Mouse (Mus musculus) regulatory T cell (primary cell): ENCODE measurements around the gene Afap1.

Experiments
- in situ Hi-C: fragments of 300-600 bp; cut with MboI, MseI; formaldehyde crosslinking; loops from one replicate; pipeline ENCODE4 v1.15.1; 2025; ENCODE audit warnings: high pct_unique_total_duplicates

Gene Afap1

DNA sequence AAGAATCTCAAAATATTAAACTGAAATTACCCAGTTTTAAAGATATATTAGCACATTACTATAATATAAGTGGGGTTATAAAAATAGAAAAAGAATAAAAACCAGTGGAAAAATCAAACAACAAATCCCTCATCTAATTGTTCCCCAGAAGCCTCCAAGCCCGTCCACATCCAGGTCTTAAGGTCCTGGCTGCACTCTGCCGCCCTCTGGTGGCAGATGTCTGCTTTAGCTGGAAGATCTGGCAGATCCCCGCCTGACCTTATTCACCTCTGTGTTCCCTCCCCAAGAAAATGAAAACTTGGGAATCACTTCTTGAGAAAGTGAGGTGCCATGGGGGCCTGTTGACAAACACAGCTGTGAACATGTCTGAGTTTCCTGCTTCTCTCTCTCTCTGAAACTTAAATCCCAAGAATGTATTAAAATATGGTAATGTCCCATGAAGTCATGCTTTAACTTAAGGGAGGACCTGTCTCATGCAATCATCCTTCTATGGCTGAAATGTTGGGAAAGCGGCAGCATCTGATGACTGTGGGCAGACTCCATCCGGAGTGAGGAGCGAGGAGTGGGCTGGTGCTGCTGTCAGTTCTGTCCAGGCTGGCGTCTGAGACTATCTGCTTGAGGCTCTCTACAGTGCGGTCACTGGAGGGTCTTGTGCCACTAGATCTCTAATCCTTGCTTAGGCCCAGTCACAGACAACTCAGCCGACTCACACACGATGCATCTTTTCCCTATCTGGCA is 78.9 kb downstream of the Afap1 start:
- in situ Hi-C loops = loop anchor here (5.0 kb wide), 1 partner anchor 105 kb away; no protein-coding TSS in a partner anchor

- in situ Hi-C loops = loop anchor here (5.0 kb wide), 1 partner anchor 105 kb away; no protein-coding TSS in a partner anchor
Observed at GRCm38 (mm10) chr5:35972739-35973138, 79.6 kb downstream of the Afap1 start.

DNA sequence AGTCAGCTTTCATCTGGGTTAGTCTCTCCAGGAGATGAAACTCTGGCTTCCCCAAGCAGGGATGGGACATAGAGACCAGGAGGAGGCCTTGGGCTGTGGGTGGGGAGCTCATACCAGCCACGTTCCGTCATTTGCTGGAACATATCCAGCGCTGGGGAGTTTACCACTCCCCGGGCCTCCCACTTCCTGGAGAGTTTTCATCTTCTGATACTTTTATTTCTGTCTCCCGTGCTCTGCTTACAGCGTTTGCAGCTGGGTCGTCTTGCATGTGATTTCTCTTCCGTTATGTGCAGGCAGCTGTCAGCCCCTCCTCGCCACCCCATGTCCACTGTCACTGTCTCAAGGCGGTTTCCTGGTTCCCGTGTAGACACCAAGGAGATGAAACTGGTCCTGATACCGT is 80.7 kb downstream of the Afap1 start:
- in situ Hi-C loops = loop anchor here (5.0 kb wide), 1 partner anchor 106 kb away; no protein-coding TSS in a partner anchor

DNA sequence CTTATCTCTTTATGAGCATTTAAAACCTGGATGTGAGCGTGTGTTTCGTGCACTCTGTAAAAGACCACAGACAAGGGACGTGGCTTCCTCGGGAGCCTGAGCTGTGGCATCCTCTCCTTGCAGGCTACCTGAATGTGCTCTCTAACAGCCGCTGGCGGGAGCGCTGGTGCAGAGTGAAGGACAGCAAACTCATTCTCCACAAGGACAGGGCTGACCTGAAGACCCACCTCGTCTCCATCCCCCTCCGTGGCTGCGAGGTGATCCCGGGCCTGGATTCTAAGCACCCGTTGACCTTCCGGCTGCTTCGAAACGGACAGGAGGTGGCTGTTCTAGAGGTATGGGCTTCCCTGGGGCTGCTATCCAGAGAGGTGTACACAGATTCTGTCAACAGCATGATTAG is 81.1 kb downstream of the Afap1 start:
- in situ Hi-C loops = loop anchor here (5.0 kb wide), 1 partner anchor 107 kb away; no protein-coding TSS in a partner anchor

DNA sequence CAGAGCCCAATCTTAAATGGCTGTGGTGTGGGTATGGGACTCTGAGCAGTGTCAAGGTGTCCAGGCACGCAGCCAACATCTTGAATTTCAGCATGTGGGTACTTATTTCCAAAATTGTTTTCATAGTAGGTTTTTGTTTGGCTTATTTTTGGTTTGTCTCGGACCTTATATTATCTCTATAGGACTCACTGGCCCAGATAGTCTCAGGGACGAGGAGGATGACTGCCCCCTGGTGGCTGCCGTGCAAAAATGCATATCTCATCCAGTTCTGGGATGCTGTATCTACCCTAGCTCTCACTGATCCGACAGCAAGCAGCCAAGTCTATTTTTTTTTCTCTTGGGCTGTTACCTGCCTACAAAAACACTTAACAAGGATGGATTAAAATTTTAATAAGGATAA is 82.6 kb downstream of the Afap1 start:
- in situ Hi-C loops = no loop called here

DNA sequence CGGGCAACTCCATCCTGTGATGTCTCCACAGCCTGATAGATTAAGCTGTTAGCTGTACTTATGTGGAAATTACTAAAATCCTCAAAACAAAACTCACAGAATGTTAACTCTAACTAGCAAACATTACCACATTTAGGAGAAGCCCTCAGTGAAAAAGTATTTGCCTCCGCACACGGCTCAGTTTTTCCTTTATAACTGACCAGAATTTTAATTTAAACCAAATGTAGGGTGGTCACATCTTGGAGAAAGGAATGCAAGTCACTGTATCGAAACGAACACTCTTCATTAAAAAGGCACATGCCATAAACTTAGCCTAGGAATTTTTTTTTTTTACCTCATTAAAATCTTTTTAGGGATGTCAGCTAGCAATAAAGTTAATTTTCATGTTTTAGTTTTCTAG is 87.4 kb downstream of the Afap1 start:
- in situ Hi-C loops = no loop called here

- in situ Hi-C loops = no loop called here
Observed at GRCm38 (mm10) chr5:35981341-35981740, 88.2 kb downstream of the Afap1 start.

- in situ Hi-C loops = no loop called here
Observed at GRCm38 (mm10) chr5:35981976-35982375, 88.9 kb downstream of the Afap1 start.

DNA sequence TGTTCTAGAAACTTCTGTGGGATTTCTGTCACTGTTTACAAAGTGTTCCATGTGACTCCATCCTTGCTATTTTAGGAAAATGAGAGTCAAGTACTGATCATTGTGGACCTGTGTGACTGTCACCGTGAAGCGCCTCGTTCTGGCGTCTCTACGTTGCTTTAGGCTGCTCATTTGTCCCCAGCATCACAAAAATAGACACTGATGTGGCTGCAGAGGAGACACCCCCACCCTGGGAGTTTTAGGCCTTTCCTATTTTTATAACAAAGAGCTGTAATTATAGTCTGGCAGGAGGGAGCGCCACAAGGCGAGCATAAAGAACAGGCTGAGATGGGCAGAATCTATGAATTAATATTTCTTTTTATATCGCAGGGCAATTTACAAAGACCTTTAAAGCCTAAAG is 92.5 kb downstream of the Afap1 start:
- in situ Hi-C loops = no loop called here

GRCm38 (mm10) chr5:35988085-35988484 is 95.0 kb downstream of the Afap1 start:
- in situ Hi-C loops = no loop called here

- in situ Hi-C loops = no loop called here
Observed at GRCm38 (mm10) chr5:35989506-35989905, 96.4 kb downstream of the Afap1 start.

DNA sequence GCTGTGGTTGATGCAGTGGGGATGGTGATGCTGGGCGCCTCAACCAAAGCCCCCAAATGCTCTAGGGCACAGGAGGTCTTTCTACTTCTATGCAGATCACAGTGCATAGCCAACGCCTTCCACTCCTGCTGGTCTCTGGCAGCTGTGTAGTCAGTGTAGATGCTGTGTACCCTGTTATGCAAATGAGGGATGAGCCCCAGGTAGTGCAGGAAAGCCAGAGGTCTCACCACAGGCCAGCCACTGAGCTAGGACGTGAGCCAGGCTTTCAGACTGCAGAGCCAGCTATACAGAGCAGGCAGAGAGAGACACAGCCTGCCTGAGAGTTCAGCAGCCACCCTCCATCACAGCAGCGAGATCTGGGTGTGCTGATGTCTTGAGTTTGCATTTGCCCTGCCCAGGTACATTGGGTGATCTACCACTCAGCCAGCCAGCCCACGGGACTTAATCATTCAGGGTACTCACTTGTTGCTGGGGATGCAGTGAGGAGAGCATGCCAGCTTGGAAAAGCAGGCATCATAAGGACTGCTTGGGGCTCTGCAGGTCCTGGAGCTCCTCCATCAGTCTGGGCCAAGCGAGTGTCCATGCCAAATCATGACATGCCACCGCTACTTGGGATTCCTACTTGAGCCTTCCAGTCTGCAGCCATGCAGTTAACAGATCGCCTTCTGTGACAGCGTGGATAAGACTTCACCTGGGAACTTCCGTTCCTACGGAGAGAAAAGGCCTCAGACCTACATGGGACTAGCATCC is 97.0 kb downstream of the Afap1 start:
- in situ Hi-C loops = no loop called here

GRCm38 (mm10) chr5:36003797-36004196 is 110.7 kb downstream of the Afap1 start:
- in situ Hi-C loops = no loop called here

DNA sequence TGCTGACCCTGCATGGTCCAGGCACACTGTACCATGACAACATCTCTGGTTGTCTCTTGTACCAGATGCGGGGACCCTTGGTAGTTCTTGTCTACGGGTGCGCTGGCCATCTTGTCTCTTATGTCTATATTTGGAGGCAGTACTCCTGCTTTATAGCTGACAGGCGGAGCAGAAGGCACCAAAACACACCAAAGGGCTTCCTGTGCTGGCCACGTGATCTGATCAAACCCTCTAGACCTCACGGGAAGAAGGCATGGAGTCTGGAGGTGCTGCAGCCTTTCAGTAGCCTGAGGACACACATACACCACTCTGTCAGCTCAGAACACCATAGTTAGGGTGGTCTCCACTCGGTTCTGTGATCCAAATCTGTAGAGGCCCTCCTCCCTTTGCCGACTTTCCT is 113.0 kb downstream of the Afap1 start:
- in situ Hi-C loops = no loop called here

DNA sequence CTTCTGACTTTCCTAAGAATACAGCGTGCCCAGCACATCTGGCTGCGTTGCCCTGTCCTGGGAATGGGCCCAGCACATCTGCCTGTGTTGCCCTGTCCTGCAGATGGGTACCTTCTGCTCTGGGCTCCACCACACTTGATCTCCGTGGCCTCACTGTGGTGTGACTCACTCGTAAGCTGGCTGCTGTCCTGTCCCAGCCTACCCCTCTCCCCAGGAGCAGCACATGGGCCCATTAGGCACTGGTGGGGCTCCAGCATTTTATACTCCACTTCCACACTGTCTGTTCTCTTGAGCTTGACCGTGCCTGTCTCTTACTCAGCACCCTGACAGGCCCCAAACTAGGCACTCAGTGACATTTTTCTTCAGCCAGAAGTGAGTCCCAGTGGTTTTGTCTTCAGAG is 113.5 kb downstream of the Afap1 start:
- in situ Hi-C loops = no loop called here

GRCm38 (mm10) chr5:36007649-36008048 is 114.5 kb downstream of the Afap1 start:
- in situ Hi-C loops = no loop called here

DNA sequence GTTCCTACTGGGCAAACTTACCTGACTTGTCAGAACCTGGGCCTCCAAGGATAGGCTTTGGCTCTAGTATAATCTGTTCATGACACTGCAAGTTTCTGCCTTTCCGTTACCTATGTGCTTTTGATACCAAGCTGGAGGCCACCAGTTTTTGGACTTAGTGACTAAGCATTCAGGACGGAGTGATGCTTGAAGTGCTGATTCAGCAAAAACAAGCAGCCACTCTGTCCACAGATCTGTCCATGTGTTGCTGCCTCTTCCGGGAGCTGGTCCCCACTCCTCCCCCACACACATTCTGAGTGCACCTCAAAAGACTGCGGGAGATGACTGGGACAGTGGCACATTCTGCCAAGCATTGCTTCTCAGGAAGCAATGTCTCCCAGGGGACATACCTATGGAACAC is 116.3 kb downstream of the Afap1 start:
- in situ Hi-C loops = no loop called here

- in situ Hi-C loops = no loop called here
Observed at GRCm38 (mm10) chr5:36018366-36018765, 125.2 kb downstream of the Afap1 start.

DNA sequence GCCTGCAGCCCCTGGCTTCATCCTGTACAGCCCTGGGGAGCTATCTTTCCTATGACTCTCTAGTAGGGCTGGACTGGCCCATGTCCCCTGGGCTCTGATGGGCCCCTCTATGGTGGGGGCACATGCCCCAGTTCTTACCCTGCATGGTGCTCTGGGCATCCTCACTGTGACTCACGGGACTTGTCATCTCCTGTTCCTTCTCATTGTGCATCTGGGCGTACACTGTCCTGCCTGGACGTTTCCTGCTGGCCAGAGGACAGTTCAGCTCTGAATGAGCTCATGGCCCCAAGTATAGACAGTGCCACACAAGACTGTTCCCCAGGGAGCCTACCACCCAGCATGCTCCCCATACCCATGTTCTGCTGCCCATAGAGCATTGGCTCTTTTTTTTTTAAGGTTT is 128.0 kb downstream of the Afap1 start:
- in situ Hi-C loops = no loop called here

- in situ Hi-C loops = no loop called here
Observed at GRCm38 (mm10) chr5:36022361-36022760, 129.2 kb downstream of the Afap1 start.

GRCm38 (mm10) chr5:36024003-36024685 is 131.0 kb downstream of the Afap1 start:
- in situ Hi-C loops = no loop called here

DNA sequence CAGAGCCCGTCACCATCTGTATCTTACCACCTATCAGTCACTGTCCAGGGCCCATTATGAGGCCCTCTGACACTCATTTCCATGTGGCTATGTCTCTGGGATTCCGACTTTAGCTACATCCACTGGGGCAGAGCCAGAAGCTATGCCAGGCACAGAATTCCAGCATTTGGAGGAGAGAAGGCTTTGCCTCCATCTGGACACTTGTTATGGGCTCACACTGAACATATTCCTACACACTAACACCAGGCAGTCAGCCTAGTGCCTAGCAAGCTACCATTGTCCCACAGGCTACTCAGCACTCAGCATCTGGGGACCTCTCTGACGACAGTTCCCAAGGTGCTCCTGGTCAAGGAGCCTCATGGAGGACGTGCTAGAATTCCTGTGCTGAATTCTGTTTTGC is 132.0 kb downstream of the Afap1 start:
- in situ Hi-C loops = no loop called here
